Mouse (Mus musculus) forebrain, embryonic 12.5 days (tissue): ENCODE measurements at regions not wholly inside any gene's neighbourhood (a gene's known extent, or its start where the extent isn't known, plus 50 kb on each side); places are given as distances from the start of the nearest gene placed in this dataset.
A peak's percentile ranks its signal among the peaks of the same experiment; 100 is the strongest.

Source experiments
- ATAC-seq: fragments of 200-750 bp; cut with Nextera tagmentation; 2 replicates; pipeline ENCODE4 v1.8.0; 2017; ENCODE audit warnings: moderate TSS enrichment; ENCODE audit not compliant: low FRiP score
- H3K27ac ChIP-seq: fragments of 300-500 bp; sonication (generic); 2 replicates; pipeline ENCODE4 v1.5.1; 2016; ENCODE audit warnings: mild to moderate bottlenecking
- H3K27me3 ChIP-seq: fragments of 300-500 bp; sonication (generic); 2 replicates; pipeline ENCODE4 v1.6.1; 2016; ENCODE audit warnings: mild to moderate bottlenecking
- H3K36me3 ChIP-seq: fragments of 300-500 bp; sonication (generic); replicated peaks from 2 replicates; pipeline ENCODE4 v1.6.1; 2016; ENCODE audit warnings: mild to moderate bottlenecking
- H3K4me1 ChIP-seq: fragments of 300-500 bp; sonication (generic); 2 replicates; pipeline ENCODE4 v1.6.1; 2016
- H3K4me2 ChIP-seq: fragments of 300-500 bp; sonication (generic); 2 replicates; pipeline ENCODE4 v1.6.1; 2016; ENCODE audit warnings: mild to moderate bottlenecking, moderate library complexity
- H3K4me3 ChIP-seq: fragments of 300-500 bp; sonication (generic); replicated peaks from 2 replicates; pipeline ENCODE4 v1.5.1; 2016; ENCODE audit warnings: mild to moderate bottlenecking
- H3K9ac ChIP-seq: fragments of 300-500 bp; sonication (generic); 2 replicates; pipeline ENCODE4 v1.6.1; 2016; ENCODE audit warnings: mild to moderate bottlenecking
- H3K9me3 ChIP-seq: fragments of 300-500 bp; sonication (generic); 2 replicates; pipeline ENCODE4 v1.6.1; 2016
- WGBS: fragments of 180-500 bp; shearing (Covaris S2); methylation state at CpG from one replicate; pipeline ENCODE4 v1.1.7; 2016; 5-methylcytosine and 5-hydroxymethylcytosine counted together

GRCm38 (mm10) chr12:68242683-68243082, 916.3 kb downstream of the Rps29 start:
- H3K4me2 ChIP-seq: no peak overlapping the region
- H3K27me3 ChIP-seq: no peaks in the 10 kb centered on the region
- H3K9ac ChIP-seq: no peak overlapping the region
- ATAC-seq: no peak
- no peak overlapping the region for H3K4me3 ChIP-seq
- 35% methylated on average over 2 of the region's 2 CpGs for WGBS
- H3K9me3 ChIP-seq: no peaks in the 10 kb centered on the region
- no peak overlapping the region for H3K27ac ChIP-seq
- H3K36me3 ChIP-seq: no peaks in the 10 kb centered on the region
- peaks cover 8% of the 10 kb centered on the region for H3K4me1 ChIP-seq

- Histone ChIP-seq H3K4me2 (no peak overlapping the region), H3K9ac (no peak overlapping the region), H3K36me3 (no peaks in the 10 kb centered on the region), H3K27ac (no peak overlapping the region), H3K9me3 (no peaks in the 10 kb centered on the region), H3K4me3 (no peak overlapping the region), H3K4me1 (no peaks in the 10 kb centered on the region), H3K27me3 (no peaks in the 10 kb centered on the region)
- no peak for ATAC-seq
- WGBS: 87% methylated on average over 3 of the region's 3 CpGs
Measured at GRCm38 (mm10) chr12:68231803-68232202, 927.2 kb downstream of the Rps29 start.

DNA sequence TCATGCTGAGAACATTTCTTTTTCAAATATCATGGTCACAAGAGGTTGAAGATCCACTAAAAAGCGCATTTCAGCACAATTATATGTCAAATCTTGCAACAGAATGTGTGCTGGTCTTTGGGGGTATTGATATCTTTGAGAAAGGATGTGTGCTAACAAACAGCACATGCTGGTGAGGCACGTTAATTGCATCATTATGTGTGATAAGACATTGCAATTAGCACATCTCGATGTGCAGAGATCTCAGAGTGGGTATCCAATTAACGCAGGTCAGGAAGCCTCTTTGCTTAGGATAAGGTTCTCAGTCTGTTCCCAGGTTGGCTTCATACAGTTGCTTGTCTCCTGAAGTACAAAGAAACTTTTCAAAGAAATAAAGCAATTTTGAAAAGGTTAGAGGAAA, 941.9 kb downstream of the Rps29 start:
- no peaks in the 10 kb centered on the region for H3K9me3 ChIP-seq
- no peak overlapping the region for H3K4me3 ChIP-seq
- ATAC-seq: peak; percentile 74; the same call in 1 of the 2 replicates
- WGBS: 42% methylated on average over 4 of the region's 4 CpGs
- no peaks in the 10 kb centered on the region for H3K36me3 ChIP-seq
- H3K27ac ChIP-seq: no peak overlapping the region
- no peak overlapping the region for H3K4me2 ChIP-seq
- H3K9ac ChIP-seq: no peak overlapping the region
- H3K27me3 ChIP-seq: no peaks in the 10 kb centered on the region
- H3K4me1 ChIP-seq: 0 out of 2 replicates have a peak, but pooled peaks cover 4% of the 10 kb centered on the region

- H3K27ac ChIP-seq: no peak overlapping the region
- no peaks in the 10 kb centered on the region for H3K36me3 ChIP-seq
- no peaks in the 10 kb centered on the region for H3K27me3 ChIP-seq
- ATAC-seq: no peak
- H3K4me3 ChIP-seq: no peak overlapping the region
- H3K4me1 ChIP-seq: 0 out of 2 replicates have a peak, but pooled peaks cover 2% of the 10 kb centered on the region
- no peaks in the 10 kb centered on the region for H3K9me3 ChIP-seq
- H3K4me2 ChIP-seq: no peak overlapping the region
- WGBS: 94% methylated on average over 10 of the region's 10 CpGs
- H3K9ac ChIP-seq: no peak overlapping the region
Measured at GRCm38 (mm10) chr12:68208302-68208701, 950.7 kb downstream of the Rps29 start.

GRCm38 (mm10) chr12:68183858-68184257, 961.5 kb upstream of the Mdga2 start:
- no peak for ATAC-seq
- H3K36me3 ChIP-seq: no peaks in the 10 kb centered on the region
- no peak overlapping the region for H3K27ac ChIP-seq
- H3K27me3 ChIP-seq: no peaks in the 10 kb centered on the region
- no peak overlapping the region for H3K4me3 ChIP-seq
- WGBS: 95% methylated on average over 1 of the region's 1 CpGs
- H3K9me3 ChIP-seq: no peaks in the 10 kb centered on the region
- H3K9ac ChIP-seq: no peak overlapping the region
- no peak overlapping the region for H3K4me2 ChIP-seq
- H3K4me1 ChIP-seq: no peaks in the 10 kb centered on the region

GRCm38 (mm10) chr12:68161317-68161716, 939.0 kb upstream of the Mdga2 start:
- no peaks in the 10 kb centered on the region for H3K9me3 ChIP-seq
- H3K4me1 ChIP-seq: no peaks in the 10 kb centered on the region
- H3K36me3 ChIP-seq: no peaks in the 10 kb centered on the region
- no peak overlapping the region for H3K4me2 ChIP-seq
- no peaks in the 10 kb centered on the region for H3K27me3 ChIP-seq
- H3K4me3 ChIP-seq: no peak overlapping the region
- H3K9ac ChIP-seq: no peak overlapping the region
- 89% methylated on average over 2 of the region's 2 CpGs for WGBS
- no peak overlapping the region for H3K27ac ChIP-seq
- no peak for ATAC-seq

DNA sequence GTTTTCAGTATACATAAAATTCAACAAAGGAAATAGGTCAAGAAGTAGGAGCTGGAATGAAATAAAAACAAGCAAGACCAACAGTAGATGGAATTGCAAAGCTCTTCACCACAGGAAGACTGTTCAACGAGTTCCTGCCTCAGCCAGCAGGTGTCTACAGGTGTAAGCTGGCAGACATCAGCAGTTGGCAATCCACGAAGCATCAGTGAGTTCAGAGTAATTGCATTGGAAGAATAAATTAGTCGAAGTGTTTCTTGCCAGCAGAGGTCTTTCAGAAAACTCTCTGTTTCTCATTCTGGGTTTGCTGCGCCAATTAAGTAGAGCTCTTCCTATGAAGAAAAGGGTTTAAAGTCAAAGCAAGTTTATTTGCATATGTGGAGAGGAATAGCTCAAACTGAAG, 925.7 kb upstream of the Mdga2 start:
- H3K9ac ChIP-seq: no peak overlapping the region
- no peak overlapping the region for H3K4me2 ChIP-seq
- no peak overlapping the region for H3K4me3 ChIP-seq
- H3K27me3 ChIP-seq: no peaks in the 10 kb centered on the region
- no peak overlapping the region for H3K27ac ChIP-seq
- H3K9me3 ChIP-seq: no peaks in the 10 kb centered on the region
- no peaks in the 10 kb centered on the region for H3K4me1 ChIP-seq
- H3K36me3 ChIP-seq: no peaks in the 10 kb centered on the region
- ATAC-seq: no peak
- WGBS: 42% methylated on average over 4 of the region's 4 CpGs

DNA sequence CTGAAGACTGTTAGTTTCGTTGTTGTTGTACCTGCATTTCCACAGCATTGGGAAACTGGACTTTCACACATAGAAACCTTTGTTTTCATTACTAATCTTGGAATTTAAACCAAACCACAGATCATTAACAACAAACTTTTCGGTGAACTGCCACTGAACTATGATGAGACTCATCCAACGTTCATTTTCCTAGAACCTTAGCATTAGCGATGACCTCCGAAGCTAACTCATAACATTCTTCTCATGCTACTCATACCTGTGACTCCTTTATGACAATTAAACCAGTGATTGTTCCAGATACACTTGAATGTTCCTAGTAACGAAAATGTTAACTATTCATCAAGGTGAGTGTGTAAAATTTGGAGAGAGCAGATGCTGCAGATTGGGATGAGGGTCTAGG, 917.5 kb upstream of the Mdga2 start:
- no peaks in the 10 kb centered on the region for H3K4me1 ChIP-seq
- 87% methylated on average over 6 of the region's 6 CpGs for WGBS
- no peak overlapping the region for H3K9ac ChIP-seq
- ATAC-seq: no peak
- no peak overlapping the region for H3K4me2 ChIP-seq
- H3K4me3 ChIP-seq: no peak overlapping the region
- no peaks in the 10 kb centered on the region for H3K9me3 ChIP-seq
- no peak overlapping the region for H3K27ac ChIP-seq
- no peaks in the 10 kb centered on the region for H3K27me3 ChIP-seq
- H3K36me3 ChIP-seq: no peaks in the 10 kb centered on the region

GRCm38 (mm10) chr12:68131776-68132175, 909.4 kb upstream of the Mdga2 start:
- Histone ChIP-seq H3K27ac (no peak overlapping the region), H3K9me3 (no peaks in the 10 kb centered on the region), H3K36me3 (no peaks in the 10 kb centered on the region), H3K27me3 (no peaks in the 10 kb centered on the region), H3K4me1 (no peaks in the 10 kb centered on the region), H3K4me2 (no peak overlapping the region), H3K9ac (no peak overlapping the region), H3K4me3 (no peak overlapping the region)
- ATAC-seq: no peak

DNA sequence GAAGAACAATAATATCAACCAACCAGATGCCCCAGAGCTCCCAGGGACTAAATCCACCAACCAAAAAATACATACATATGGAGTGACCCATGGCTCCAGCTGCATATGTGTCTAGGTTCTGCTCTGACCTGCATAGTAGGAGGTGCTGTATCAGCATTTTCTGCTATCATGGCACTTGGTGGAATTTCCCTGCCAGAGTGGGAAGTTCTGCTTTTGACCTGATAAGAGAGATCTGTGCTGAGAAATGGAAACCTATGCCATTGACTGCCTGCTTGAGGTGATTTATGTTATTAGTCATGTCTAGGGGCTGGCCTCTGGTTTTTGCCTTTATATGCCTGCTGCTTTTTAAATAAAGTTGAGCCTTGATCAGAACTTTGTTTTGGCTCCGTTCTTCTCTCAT, 893.4 kb upstream of the Mdga2 start:
- Histone ChIP-seq H3K9me3 (no peaks in the 10 kb centered on the region), H3K27me3 (no peaks in the 10 kb centered on the region), H3K4me3 (no peak overlapping the region), H3K9ac (no peak overlapping the region), H3K36me3 (no peaks in the 10 kb centered on the region), H3K27ac (no peak overlapping the region), H3K4me2 (no peak overlapping the region), H3K4me1 (no peaks in the 10 kb centered on the region)
- WGBS: 66% methylated on average over 1 of the region's 1 CpGs
- ATAC-seq: no peak
